Mouse (Mus musculus): ENCODE results near the gene 6430548M08Rik. TPM values are rescaled to one million over a fixed set of nuclear protein-coding genes. Genes with fewer than 3 reads are reported as not detected.
A peak's percentile ranks its signal among the peaks of the same experiment; 100 is the strongest.

The 6430548M08Rik gene
- polyA plus RNA-seq, 1 experiment from 2014 or later: 30.0 TPM

DNA sequence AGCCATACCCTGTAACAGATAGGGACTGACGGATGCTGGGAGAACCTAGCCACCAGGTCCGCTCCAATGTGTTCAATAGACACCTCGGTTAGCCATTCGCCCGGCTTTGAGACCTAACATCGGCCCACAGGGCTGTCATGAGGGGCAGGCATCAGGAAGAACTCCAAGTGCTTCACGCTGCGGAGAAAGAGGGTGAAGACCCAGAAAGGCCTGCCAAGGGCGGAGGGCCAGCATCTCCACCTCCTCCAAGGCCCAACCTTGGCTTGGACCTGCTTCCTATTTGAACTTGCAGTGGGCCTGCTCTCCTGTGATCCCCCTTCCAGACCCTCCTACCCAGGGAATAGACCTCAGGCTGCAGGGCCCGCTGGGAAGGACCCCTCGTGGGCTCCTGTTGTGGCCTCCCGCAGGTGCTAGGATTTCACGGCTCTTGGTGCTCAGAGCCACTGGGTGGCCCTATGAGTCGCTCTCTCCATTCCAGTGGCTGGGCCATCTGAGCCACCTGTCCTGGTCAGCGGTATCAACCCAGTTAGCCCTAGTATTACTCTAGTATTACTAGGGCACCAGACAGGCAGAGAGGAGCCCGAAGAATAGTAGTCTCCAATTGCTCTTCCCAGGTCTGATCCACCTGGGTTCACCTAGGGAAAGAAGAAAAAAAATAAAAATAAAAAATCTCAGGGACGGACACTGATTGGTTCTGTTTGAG is 76.3 kb downstream of the 6430548M08Rik start:
- H3K27me3 ChIP-seq: no peaks in the 10 kb centered on the region
- H3K36me3 ChIP-seq: no peaks in the 10 kb centered on the region
- peaks cover 28% of the 10 kb centered on the region for H3K4me1 ChIP-seq
- H3K4me3 ChIP-seq: no peak overlapping the region
- ATAC-seq (replicated peaks): 0 out of 2 replicates have a peak, but pooled peaks have one; percentile 4
- H3K4me2 ChIP-seq (replicated peaks): no peak overlapping the region; the same call in 1 of the 2 replicates
- H3K9ac ChIP-seq (replicated peaks): no peak overlapping the region
- no peaks in the 10 kb centered on the region for H3K9me3 ChIP-seq
- 79% methylated on average over 17 of the region's 17 CpGs for WGBS
- H3K27ac ChIP-seq (replicated peaks): no peak overlapping the region

DNA sequence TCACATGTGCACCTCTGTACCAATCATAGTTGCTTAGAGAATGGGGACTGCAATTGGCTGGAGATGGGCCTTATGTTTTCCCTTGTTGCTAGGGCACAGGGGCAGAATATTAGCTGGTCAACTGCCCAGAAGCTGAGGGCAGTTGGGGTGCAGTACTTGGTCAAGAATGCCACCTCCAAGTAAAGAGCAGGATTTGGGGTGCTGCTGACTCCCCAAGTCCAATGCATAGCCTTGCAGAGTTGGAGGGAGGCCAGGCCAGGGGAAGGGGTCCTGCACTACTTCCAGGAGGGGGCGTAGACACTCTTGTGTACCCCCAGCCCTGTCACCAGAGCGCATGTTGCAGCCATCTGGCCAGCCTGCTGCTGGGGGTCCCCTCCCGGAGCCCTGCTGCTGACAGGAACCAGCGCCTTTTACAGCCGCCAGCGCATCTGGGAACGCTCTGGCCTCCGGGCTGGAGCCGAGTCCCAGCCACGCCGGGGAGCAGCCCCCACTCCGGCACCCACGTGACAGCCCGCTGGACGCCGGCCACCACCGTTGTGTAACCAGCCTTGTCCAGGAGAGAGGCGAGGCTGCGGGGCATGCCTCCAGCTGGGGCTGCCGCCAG is 77.0 kb downstream of the 6430548M08Rik start:
- WGBS: 55% methylated on average over 20 of the region's 20 CpGs
- H3K36me3 ChIP-seq: no peaks in the 10 kb centered on the region

DNA sequence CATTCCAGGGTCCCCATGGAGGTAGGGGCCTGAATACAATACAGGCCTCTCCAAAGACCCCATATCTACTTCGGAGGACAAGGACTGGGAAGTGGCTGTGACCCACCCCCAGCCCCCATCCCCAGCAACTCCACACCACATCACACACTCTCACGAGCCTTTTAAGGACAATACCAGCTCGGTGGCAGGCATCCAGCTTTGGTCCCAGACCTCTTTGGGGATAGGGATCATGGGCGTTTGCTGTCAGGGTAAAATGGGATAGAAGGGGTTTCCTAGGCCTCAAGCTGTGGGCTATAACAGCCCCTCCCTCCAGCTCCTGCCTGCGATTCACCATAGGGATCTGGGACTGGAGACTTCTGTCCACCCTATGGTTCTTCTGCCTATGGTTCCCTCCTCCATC is 77.7 kb downstream of the 6430548M08Rik start:
- H3K36me3 ChIP-seq: no peaks in the 10 kb centered on the region
- whole genome bisulfite sequencing: 56% methylated on average over 5 of the region's 5 CpGs
- H3K27ac ChIP-seq (replicated peaks): peak overlapping the region; percentile 70
- no peaks in the 10 kb centered on the region for H3K27me3 ChIP-seq
- ATAC-seq (replicated peaks): peak; percentile 33; the same call in 1 of the 2 replicates
- no peak overlapping the region for H3K4me3 ChIP-seq
- H3K9ac ChIP-seq (replicated peaks): no peak overlapping the region
- no peaks in the 10 kb centered on the region for H3K9me3 ChIP-seq
- H3K4me1 ChIP-seq: peaks cover 15% of the 10 kb centered on the region
- no peak overlapping the region for H3K4me2 ChIP-seq (replicated peaks)

More for the DNA sequence above, 77.0 kb downstream of the 6430548M08Rik start:
- H3K27me3 ChIP-seq: no peaks in the 10 kb centered on the region
- H3K27ac ChIP-seq (replicated peaks): peak overlapping the region; percentile 70
- ATAC-seq (replicated peaks): peak; percentile 77
- H3K4me3 ChIP-seq: peak overlapping the region; percentile 19
- H3K4me1 ChIP-seq: peaks cover 22% of the 10 kb centered on the region
- H3K9me3 ChIP-seq: no peaks in the 10 kb centered on the region
- H3K9ac ChIP-seq (replicated peaks): 0 out of 2 replicates have a peak overlapping the region, but pooled peaks have one; percentile 10
- peak overlapping the region; percentile 37 for H3K4me2 ChIP-seq (replicated peaks)

DNA sequence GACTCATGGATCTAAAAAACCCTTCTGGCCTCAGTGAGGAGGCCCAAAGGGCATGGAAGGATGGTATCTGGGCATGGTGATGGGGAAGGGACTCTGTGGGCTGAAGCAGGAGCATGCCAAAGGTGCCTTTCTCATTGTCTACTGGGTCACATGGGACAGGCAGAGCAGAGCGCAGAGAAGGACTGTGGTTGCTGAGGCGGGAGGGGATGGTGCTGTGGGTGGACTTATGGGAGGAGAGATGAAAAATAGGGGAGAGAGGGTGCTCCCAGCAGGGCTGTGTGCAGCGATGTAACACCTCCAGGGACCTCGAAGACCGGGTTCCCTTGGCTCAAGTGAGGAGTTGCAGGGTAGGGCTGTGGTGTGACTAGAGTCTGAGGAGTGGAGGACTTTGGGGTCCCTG is 78.2 kb downstream of the 6430548M08Rik start:
- Histone ChIP-seq H3K9ac (replicated peaks) (no peak overlapping the region), H3K36me3 (no peaks in the 10 kb centered on the region), H3K27me3 (no peaks in the 10 kb centered on the region), H3K4me1 (peaks cover 12% of the 10 kb centered on the region), H3K4me3 (no peak overlapping the region), H3K9me3 (no peaks in the 10 kb centered on the region), H3K4me2 (replicated peaks) (no peak overlapping the region), H3K27ac (replicated peaks) (no peak overlapping the region)
- no peak for ATAC-seq (replicated peaks)
- 96% methylated on average over 5 of the region's 5 CpGs for WGBS

DNA sequence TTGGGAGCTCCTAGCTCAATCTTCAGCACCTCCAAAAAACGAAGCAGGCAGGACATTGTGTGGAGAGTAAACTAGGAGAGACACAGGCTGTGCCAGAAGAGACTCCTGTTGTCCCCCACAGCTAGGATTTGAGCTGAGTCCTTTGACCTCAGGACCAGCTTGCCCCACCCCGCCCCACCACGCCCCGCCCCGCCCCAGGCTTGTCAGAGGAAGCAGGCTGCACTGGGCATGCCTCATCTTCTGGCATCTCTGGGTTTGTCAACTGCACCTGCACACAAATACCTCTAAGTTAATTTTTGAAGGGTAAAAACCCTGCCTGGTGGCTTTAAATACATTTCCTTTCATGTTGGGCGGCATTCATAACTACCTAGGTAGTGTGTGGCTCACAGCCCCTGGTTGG is 87.4 kb downstream of the 6430548M08Rik start:
- Histone ChIP-seq H3K9ac (replicated peaks) (no peak overlapping the region), H3K4me1 (no peaks in the 10 kb centered on the region), H3K4me2 (replicated peaks) (no peak overlapping the region), H3K9me3 (no peaks in the 10 kb centered on the region), H3K27ac (replicated peaks) (no peak overlapping the region), H3K27me3 (no peaks in the 10 kb centered on the region), H3K36me3 (no peaks in the 10 kb centered on the region), H3K4me3 (no peak overlapping the region)
- ATAC-seq (replicated peaks): no peak
- WGBS: 90% methylated on average over 6 of the region's 6 CpGs

DNA sequence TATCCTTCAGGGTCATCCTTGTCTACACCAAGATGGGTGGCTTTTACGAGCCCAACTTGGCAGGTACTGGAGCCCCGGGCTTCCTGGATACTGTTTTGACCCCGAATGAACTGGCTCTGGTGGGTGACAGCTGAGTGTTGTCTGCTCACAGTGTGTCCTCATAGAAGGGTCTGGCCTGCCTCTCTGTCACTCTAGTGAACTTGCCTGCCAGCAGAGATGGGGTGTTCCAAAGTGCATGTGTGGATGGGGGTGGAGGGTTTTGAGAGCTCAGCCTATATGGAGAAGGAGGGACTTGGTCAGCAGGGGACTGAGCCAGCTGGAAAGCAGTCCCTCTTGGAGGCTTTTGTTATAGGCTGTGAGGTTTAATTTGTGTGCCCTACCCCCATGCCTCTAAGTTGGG is 88.6 kb downstream of the 6430548M08Rik start:
- no peaks in the 10 kb centered on the region for H3K9me3 ChIP-seq
- WGBS: 76% methylated on average over 3 of the region's 3 CpGs
- no peak for ATAC-seq (replicated peaks)
- H3K27me3 ChIP-seq: no peaks in the 10 kb centered on the region
- no peaks in the 10 kb centered on the region for H3K36me3 ChIP-seq
- H3K4me1 ChIP-seq: no peaks in the 10 kb centered on the region
- no peak overlapping the region for H3K9ac ChIP-seq (replicated peaks)
- H3K4me3 ChIP-seq: no peak overlapping the region
- no peak overlapping the region for H3K27ac ChIP-seq (replicated peaks)
- no peak overlapping the region for H3K4me2 ChIP-seq (replicated peaks)

DNA sequence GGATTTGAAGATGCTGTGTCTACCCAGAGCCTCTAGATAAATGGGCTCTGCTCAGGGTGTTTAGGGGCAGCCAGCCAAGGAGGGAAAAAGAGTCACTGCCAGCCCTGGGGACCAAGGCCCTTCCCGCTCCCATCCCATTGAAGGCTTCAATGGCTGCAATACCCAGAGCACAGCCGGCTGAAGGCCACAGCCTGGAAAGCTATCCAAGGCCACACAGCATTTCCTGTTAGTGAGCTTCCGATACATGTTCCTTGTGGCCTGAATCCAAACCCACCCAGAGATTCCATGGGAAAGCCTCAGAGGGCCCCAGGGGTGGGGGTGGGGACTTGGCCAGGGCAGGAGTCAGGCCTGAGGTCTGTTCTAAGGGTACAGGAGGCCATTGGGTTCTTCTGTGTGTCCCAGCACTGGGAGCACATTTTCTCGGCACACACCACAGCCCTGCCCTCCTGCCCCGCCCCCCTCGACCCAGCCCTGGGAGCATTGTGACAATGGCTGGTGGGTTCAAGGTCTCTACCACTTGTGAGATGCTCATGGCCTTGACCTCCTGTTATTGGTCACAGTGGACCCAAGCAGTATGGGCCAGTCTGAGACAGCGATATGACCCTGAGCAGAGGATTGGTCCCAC is 90.9 kb downstream of the 6430548M08Rik start:
- Histone ChIP-seq H3K27ac (replicated peaks) (no peak overlapping the region), H3K9me3 (no peaks in the 10 kb centered on the region), H3K4me3 (no peak overlapping the region), H3K9ac (replicated peaks) (no peak overlapping the region), H3K27me3 (no peaks in the 10 kb centered on the region), H3K4me1 (no peaks in the 10 kb centered on the region), H3K36me3 (no peaks in the 10 kb centered on the region), H3K4me2 (replicated peaks) (no peak overlapping the region)
- no peak for ATAC-seq (replicated peaks)
- WGBS: 76% methylated on average over 7 of the region's 7 CpGs

DNA sequence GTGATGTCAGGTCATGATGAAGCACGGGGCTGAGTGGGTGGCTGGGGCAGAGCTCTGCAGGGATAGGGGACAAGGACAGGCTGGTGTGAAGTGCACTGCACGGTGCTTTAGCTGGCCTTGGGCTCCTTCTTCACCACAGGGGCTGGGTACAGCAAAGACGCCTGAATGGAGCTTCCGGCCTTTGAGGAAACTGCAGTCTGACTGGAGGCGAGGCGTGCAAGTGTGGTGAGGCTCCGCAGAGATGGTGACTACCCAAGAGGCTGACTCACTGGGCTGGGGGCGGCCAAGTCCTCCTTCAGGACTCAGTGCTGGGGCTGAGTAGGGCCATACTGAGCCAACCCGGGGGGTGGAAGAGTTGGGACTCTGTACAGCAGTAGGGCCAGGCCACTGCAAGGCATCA is 92.0 kb downstream of the 6430548M08Rik start:
- no peaks in the 10 kb centered on the region for H3K27me3 ChIP-seq
- H3K9me3 ChIP-seq: no peaks in the 10 kb centered on the region
- 89% methylated on average over 9 of the region's 9 CpGs for WGBS
- no peak overlapping the region for H3K4me3 ChIP-seq
- no peak for ATAC-seq (replicated peaks)
- no peak overlapping the region for H3K27ac ChIP-seq (replicated peaks)
- 0 out of 2 replicates have a peak, but pooled peaks cover 4% of the 10 kb centered on the region for H3K4me1 ChIP-seq
- H3K9ac ChIP-seq (replicated peaks): no peak overlapping the region
- no peaks in the 10 kb centered on the region for H3K36me3 ChIP-seq
- no peak overlapping the region for H3K4me2 ChIP-seq (replicated peaks)

DNA sequence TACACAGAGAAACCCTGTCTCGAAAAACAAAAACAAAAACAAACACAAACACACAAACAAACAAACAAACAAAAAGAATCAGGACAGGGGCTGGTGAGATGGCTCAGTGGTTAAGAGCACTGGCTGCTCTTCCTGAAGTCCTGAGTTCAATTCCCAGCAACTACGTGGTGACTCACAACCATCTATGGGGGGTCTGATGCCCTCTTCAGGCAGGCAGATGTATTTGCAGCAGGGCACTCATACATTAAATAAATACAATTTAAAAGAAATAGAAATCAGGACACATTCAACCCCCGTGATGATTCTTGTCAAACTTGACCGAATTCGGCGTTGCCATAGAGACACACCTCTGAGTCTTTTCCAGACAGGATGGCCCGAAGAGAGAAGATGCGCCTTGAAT is 93.4 kb downstream of the 6430548M08Rik start:
- Histone ChIP-seq H3K4me3 (no peak overlapping the region), H3K4me1 (0 out of 2 replicates have a peak, but pooled peaks cover 4% of the 10 kb centered on the region), H3K9ac (replicated peaks) (no peak overlapping the region), H3K4me2 (replicated peaks) (no peak overlapping the region), H3K27me3 (no peaks in the 10 kb centered on the region), H3K27ac (replicated peaks) (no peak overlapping the region), H3K9me3 (no peaks in the 10 kb centered on the region), H3K36me3 (no peaks in the 10 kb centered on the region)
- ATAC-seq (replicated peaks): no peak
- 88% methylated on average over 8 of the region's 8 CpGs for WGBS

DNA sequence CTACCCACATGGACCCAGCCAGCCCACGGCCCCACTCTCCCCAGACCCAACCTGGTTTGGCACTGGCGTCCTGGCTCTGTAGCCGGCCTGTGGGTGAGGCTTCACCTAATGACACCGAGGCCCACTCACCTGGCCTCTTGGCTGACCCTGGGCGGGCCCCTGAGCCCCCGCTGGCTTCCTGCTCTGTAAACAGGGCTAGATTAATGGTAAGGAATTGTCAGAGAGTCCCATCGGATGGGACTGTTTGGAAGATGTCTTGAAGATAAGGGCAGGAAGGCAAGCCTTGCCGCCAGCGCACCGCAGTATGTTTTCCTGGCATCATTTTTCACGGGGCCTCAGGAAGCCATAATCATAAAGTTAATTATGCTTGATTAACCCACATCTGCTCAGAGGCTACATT is 94.2 kb downstream of the 6430548M08Rik start:
- no peaks in the 10 kb centered on the region for H3K27me3 ChIP-seq
- ATAC-seq (replicated peaks): no peak
- no peak overlapping the region for H3K9ac ChIP-seq (replicated peaks)
- no peak overlapping the region for H3K4me2 ChIP-seq (replicated peaks)
- H3K4me3 ChIP-seq: no peak overlapping the region
- H3K9me3 ChIP-seq: no peaks in the 10 kb centered on the region
- H3K4me1 ChIP-seq: 0 out of 2 replicates have a peak, but pooled peaks cover 4% of the 10 kb centered on the region
- H3K27ac ChIP-seq (replicated peaks): no peak overlapping the region
- 79% methylated on average over 11 of the region's 11 CpGs for WGBS
- no peaks in the 10 kb centered on the region for H3K36me3 ChIP-seq

DNA sequence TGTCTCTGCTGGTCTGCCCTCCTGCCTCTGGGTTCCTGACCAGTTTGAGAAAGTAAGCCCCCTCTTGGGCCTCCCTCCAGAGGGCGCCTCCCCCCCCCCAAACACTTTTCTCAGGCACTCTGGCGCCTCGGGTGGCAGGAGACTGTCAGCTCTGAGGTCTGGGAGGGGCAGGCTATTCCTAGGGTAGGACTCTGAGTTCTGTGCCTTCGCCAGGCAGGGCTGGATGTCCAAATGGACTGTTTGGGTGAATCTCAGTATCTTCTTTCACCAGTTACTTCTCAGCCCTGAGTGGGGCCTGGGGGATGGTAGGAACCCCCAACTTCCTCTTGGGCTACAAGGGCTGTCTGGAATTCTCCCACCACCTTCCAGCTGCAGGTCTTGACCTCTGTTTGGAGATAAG is 97.4 kb downstream of the 6430548M08Rik start:
- Histone ChIP-seq H3K36me3 (no peaks in the 10 kb centered on the region), H3K27ac (replicated peaks) (no peak overlapping the region), H3K4me2 (replicated peaks) (no peak overlapping the region), H3K4me1 (peaks cover 17% of the 10 kb centered on the region), H3K9ac (replicated peaks) (no peak overlapping the region), H3K27me3 (no peaks in the 10 kb centered on the region), H3K4me3 (no peak overlapping the region), H3K9me3 (no peaks in the 10 kb centered on the region)
- 14% methylated on average over 4 of the region's 4 CpGs for WGBS
- ATAC-seq (replicated peaks): 0 out of 2 replicates have a peak, but pooled peaks have one; percentile 14

DNA sequence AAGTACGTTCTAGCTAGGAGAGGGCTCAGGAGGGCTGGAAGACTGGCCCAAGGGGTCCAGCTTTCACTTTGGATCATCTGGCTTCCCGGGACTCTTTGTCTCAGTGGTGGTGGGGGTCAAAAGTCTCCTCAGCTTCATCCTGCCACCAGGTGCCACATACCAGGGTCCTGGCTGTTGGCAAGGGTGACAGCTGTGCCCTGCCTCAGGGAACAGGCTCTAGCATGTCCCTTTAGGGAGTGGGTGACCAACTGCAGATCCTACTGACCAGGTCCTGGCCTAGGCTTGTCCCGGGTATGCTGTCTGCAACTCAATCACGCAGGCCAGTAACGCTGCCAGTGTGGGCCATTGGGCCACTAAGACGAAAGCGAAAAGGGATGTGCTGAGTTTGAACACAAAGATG is 98.6 kb downstream of the 6430548M08Rik start:
- Histone ChIP-seq H3K27ac (replicated peaks) (no peak overlapping the region), H3K9me3 (no peaks in the 10 kb centered on the region), H3K4me1 (peaks cover 28% of the 10 kb centered on the region), H3K36me3 (no peaks in the 10 kb centered on the region), H3K9ac (replicated peaks) (no peak overlapping the region), H3K27me3 (no peaks in the 10 kb centered on the region), H3K4me2 (replicated peaks) (no peak overlapping the region), H3K4me3 (no peak overlapping the region)
- ATAC-seq (replicated peaks): no peak
- WGBS: 92% methylated on average over 7 of the region's 7 CpGs

Measured in forebrain, embryonic 15.5 days (tissue).